Mouse (Mus musculus) granulocyte monocyte progenitor cell, adult 5-6 weeks (primary cell): Measurements from ENCODE around the gene Tbc1d7. TPM values are rescaled to one million over a fixed set of nuclear protein-coding genes. Genes with fewer than 3 reads are reported as not detected.

ENCODE experiments used
- ATAC-seq: replicated peaks from 2 replicates; pipeline ENCODE4 v1.8.0; 2016; ENCODE audit warnings: mild to moderate bottlenecking, moderate TSS enrichment, inconsistent platforms; ENCODE audit not compliant: poor library complexity, severe bottlenecking
- total RNA-seq, 2 experiments: library from RNA; stranded (forward) in 1 of 2; stranded (reverse) in 1 of 2; fragments of 200-712, 200-1000 nt in 1 of 2; fragments of >200 nt in 1 of 2; fragmentation: Nextera tagmentation in 1 of 2; gene quantifications; 2 replicates each; pipeline ENCODE4 v1.2.3; 2014 to 2017

The Tbc1d7 gene
- total RNA-seq, 2 experiments from 2014 or later: 12.7 to 34.8 TPM

DNA sequence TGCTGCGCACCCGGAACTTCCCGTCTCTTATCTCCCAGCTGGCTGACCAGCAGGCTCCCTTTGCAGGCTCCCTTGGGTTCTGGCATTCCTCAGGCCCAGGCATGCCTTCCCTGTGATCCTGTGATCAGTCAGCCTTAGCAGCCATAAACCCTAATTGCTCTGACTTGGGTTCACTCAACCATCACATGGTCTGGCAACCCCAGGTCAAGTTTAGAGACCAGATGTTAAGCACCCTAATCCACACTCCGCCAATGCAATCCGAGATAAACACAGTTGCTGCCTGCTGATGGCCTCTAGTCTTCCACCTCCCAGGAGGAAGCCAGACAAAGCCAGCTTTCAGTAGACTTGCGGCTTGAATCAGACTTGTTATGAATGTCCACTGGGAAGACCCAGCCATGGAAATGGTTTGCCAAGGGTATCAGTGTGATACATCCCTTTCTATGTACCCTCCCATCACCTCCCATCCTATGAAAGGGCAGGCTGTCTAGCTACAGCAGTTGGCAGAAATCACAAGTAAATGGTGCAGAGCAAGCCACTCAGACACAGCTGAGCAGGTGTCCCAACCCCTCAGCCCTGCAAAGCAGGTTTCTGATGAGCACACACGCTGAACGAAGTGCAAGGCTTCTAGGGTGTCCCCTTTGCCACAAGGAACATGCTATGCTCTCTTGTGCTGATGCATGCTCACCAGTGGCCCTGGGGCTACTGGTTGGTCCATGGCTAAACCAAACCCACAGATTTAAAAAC is 24.6 kb downstream of the Tbc1d7 start:
- ATAC-seq: no peak

DNA sequence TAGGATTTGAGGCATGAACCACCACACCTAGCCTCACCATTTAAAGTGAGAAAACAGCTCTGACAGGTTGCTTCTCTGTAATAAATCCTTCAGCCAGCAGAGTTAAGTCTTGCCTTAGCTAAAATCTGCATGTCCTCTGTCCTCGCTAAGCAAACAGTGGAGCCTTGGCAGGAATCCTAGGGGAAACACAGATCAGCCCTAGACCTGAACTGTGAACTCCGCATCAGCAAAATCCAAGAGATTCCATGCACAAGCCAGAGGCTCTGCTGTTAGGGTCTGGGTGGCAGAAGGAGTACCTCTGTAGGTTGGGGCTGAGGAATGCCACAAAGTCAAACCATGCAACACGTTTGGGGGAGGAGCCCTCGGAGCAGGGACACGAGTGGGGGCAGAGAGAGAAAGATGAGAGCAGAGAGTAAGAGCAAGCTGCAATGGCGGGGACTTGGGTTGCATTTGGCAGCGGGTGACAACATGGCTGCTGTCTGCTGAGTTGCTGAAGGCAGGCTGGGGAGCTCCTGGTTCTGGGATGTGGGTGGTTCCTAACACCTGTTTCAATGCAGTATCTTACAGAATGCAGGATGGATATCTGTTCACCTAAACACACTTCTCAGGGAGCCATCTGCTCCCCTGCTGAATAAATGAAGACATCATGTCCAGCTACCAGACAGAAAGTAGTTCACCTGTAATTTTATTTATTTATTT is 26.4 kb downstream of the Tbc1d7 start:
- ATAC-seq: no peak

DNA sequence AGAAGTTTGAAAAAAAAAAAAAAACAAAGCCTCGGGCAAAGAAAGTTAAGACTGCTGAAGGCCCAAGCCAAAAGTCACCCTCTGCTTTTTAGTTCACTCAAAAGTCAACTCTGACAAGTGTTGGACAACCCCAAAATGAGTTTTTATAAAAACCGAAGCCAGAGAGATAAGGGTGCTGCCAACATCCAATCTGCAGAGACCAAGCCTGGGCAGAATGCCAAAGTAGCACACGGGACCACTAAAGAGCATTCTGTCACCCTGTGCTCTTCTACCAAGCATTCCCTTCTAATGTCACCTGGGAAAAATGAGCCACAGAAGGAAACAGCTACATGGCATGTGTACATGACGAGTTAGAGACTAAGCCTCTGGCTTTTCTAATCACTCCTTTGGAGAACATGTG is 36.8 kb downstream of the Tbc1d7 start:
- no peak for ATAC-seq

DNA sequence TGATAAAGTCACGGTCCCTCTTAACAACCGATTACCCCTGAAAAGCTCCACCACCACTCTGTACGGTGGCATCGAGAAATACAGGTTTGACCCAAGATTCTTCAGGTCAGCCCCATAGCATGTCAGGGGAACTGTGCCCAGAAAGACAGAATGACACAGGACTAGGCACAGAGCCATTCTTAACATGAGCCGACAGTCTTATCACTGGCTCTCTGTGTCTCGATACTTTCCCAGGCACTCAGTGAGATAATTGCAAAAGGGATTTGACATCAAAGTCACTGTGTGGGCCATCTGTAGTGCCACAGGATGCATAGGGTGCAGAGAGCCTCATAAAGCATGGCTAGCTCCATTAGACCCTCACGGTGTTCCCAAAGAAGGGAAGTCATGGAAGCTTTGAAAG is 37.9 kb downstream of the Tbc1d7 start:
- no peak for ATAC-seq

- no peak for ATAC-seq
Measured at GRCm38 (mm10) chr13:43132859-43133258, 38.4 kb downstream of the Tbc1d7 start.

DNA sequence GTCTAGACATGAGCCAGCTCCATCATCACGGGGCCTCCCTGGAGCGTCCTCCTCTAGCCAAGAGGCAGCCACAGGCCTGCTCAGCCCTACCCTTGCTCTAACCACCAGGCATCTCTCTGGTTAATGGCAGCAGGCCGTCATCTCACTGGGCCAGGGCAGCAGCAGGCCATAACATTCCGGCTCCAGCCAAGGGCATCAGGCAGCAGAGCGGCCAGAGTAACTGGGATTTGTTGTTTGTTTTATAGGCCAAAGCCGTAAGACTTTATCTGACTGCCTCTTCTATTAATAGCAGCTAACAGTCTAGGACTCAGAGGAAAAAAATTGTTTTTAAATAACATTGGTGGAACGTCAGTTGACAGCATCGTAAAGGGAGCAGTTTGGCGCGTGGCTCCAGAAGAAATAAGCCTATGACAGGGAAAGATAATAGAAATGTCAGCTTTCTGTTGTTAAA is 39.5 kb downstream of the Tbc1d7 start:
- ATAC-seq: no peak

DNA sequence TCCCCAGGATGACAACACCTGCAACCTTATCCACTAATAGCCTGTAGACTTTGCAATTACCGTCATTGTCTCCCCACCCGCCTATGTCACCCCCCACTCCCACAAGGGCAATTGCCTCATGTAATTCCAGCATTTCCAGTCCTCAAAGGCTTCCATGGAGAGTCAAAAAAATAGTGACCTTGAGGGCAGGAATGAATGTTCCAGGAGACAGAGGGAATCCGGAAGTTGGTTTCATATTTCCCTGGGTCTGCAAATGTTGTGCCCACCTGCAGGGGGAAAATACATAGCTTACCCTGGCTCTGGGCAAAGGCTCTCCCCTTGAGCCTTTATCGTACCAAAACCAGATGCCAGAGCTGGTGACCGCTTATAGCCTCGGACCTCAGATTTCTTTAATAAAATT is 41.1 kb downstream of the Tbc1d7 start:
- no peak for ATAC-seq

DNA sequence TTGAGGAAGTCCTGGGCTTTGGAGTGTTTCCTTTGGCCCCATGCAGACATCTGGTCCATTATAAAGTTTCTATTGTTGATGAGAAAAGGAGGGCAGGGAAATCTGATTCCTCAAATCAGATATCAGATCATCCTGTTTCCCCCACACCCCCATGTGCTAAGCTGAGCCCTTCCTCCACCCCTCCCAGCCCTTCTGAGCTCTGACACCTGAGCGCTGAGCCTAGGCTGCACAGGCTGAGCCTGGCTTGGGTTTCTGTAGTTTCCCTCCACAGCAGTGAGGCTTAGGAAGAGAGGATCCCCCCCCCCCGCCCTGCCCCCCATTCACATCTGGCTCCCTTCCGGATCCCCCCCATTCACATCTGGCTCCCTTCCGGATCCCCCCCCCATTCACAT is 46.6 kb downstream of the Tbc1d7 start:
- ATAC-seq: no peak

- ATAC-seq: no peak
Measured at GRCm38 (mm10) chr13:43123895-43124682, 47.2 kb downstream of the Tbc1d7 start.

DNA sequence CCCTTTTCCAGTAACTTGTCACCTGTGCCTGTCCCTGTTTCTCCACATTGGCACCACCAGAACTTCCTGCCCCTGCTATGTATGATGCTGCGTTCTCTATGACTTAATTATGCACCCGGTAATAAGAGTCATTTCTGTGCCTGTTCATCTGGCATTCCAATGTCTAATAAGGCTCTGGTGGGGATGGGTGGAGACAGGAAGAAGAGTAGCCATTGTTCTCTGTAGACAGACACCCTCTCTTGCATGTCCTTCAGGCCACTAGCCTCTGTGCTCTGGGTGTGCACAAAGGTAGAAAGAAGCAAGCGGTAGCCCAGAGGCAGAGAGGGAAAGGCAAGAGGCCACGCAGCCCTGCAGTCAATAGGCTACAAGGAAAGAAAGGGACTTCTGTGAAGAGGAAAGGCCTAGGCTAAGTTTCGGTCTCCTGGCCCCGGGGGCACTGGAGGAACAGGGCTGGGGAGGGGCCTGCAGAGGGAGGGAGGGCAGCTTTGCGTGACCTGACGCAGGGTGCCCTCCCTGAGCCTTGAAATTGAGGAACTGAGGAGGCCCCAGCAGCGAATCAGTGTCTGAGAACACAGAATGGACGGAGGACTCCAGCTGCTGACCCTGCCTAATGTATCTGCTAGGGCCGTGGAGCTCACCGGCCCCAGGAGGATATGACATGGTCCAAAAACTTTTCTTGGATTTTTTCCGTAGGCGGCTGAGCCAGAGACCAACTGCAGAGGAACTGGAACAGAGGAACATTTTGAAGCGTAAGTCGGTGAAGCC is 48.8 kb downstream of the Tbc1d7 start:
- peak; percentile 79 for ATAC-seq

DNA sequence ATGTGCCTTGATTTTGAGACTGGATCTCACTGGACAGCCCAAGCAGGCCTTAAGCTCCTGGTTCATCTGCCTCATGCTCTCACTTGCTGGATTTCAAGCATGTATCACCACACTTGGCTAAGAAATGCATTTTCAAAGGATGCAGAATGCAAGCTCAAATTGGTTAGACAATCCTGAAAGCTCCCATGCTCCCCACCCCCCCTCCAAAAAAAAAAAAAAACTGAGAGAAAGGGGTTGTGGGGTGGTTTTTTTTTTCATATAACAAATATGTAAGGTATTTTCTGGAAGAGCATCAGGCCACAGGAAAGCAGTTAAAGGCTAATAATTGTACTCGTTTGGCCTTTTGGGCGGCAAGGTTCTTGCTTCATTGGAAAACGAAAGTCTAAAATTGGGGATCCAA is 58.2 kb downstream of the Tbc1d7 start:
- ATAC-seq: no peak

GRCm38 (mm10) chr13:43112707-43113106 is 58.6 kb downstream of the Tbc1d7 start:
- peak; percentile 63 for ATAC-seq

DNA sequence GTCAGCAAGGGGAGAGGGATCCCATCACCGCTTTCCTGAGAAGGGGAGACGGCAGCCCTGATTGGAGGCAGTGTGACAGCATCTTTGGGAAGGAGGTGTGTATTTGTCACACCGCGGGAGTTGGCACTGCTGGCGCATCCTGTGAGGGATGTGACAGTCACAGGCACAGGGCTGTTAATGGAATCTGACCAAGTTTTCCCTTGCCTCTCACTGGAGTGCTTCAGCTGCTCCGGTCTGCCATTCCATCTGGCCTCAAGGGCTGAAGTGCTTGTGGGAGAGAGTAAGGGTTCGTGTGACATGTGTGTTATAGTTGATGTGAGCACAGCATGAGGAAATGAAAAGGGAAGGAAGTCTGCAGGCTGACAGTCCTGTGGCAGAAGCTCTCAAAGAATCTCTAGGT is 59.0 kb downstream of the Tbc1d7 start:
- ATAC-seq: peak; percentile 67

- no peak for ATAC-seq
Measured at GRCm38 (mm10) chr13:43104496-43104895, 66.8 kb downstream of the Tbc1d7 start.

DNA sequence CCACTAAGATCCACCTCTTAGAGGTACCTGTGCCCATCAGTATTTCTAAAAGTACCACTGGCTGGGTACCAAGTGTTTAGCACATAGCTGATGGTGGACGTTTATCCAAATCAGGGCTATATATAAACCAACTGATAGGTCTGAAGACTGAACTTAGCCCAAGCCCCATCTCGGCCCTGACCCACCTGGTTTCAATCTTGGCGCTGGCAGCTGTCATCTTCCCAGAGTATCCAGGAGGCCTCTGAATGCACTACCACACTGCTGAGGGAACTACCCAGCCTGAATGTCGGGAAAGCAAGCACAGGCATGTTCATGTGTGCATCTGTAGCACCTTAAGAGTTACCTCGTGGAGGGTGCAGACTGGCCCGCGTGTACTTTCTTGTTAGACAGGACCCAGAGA is 68.4 kb downstream of the Tbc1d7 start:
- no peak for ATAC-seq

Other genes starting within 250 kb of the Tbc1d7 start
- 13.2 and 13.9 TPM in 2 replicates for gene Gfod1, start 132.7 kb upstream of the Tbc1d7 start, total RNA-seq (2014; fragmentation: Nextera tagmentation)
- 7.5 and 7.8 TPM in 2 replicates for gene Gfod1, start 132.7 kb upstream of the Tbc1d7 start, total RNA-seq (2017)
- gene Sirt5, start 194.0 kb upstream of the Tbc1d7 start, total RNA-seq (2014; fragmentation: Nextera tagmentation): 5.2 and 15.7 TPM in 2 replicates
- gene Sirt5, start 194.0 kb upstream of the Tbc1d7 start, total RNA-seq (2017): 5.2 and 6.0 TPM in 2 replicates
- 155 and 192 TPM in 2 replicates for gene Nol7, start 226.9 kb upstream of the Tbc1d7 start, total RNA-seq (2014; fragmentation: Nextera tagmentation)
- 226 and 290 TPM in 2 replicates for gene Nol7, start 226.9 kb upstream of the Tbc1d7 start, total RNA-seq (2017)